Mouse (Mus musculus): ENCODE results near the gene Prkcb. TPM values are rescaled to one million over a fixed set of nuclear protein-coding genes. Genes with fewer than 3 reads are reported as not detected.

Gene Prkcb
- polyA plus RNA-seq, 1 experiment from 2014 or later = 2.1 TPM

GRCm38 (mm10) chr7:122303988-122304387 lies 15.4 kb downstream of the Prkcb start:
- Histone ChIP-seq H3K4me1 (replicated peaks; ENCODE audit: insufficient read depth, low read length) (no peaks in the 10 kb centered on the region), H3K4me3 (replicated peaks; ENCODE audit: low read depth, low read length) (no peak overlapping the region), H3K9ac (ENCODE audit: low read depth, low read length) (no peak overlapping the region), H3K27ac (no peak overlapping the region), H3K9me3 (replicated peaks; ENCODE audit: low read length) (no peaks in the 10 kb centered on the region), H3K36me3 (ENCODE audit: insufficient read depth, low read length) (no peaks in the 10 kb centered on the region), H3K27me3 (ENCODE audit: insufficient read depth, low read length) (no peaks in the 10 kb centered on the region), H3K4me2 (ENCODE audit: low read length) (no peak overlapping the region)
- TF ChIP-seq CTCF (IDR thresholded peaks at IDR 0.05; ENCODE audit: low read depth) = no peak
- WGBS = 82% methylated on average over 3 of the region's 3 CpGs
- ATAC-seq (replicated peaks; ENCODE audit: low FRiP score, low read depth) (no peak), DNase-seq (ENCODE audit: low spot score) (no peak)

- 82% methylated on average over 2 of the region's 2 CpGs for WGBS
- no peak overlapping the region for H3K4me3 ChIP-seq (replicated peaks; ENCODE audit: low read depth, low read length)
- H3K27me3 ChIP-seq (ENCODE audit: insufficient read depth, low read length) = no peaks in the 10 kb centered on the region
- H3K9ac ChIP-seq (ENCODE audit: low read depth, low read length) = no peak overlapping the region
- TF ChIP-seq CTCF (IDR thresholded peaks at IDR 0.05; ENCODE audit: low read depth) = no peak
- H3K36me3 ChIP-seq (ENCODE audit: insufficient read depth, low read length) = no peaks in the 10 kb centered on the region
- H3K9me3 ChIP-seq (replicated peaks; ENCODE audit: low read length) = no peaks in the 10 kb centered on the region
- H3K4me2 ChIP-seq (ENCODE audit: low read length) = no peak overlapping the region
- DNase-seq (ENCODE audit: low spot score) (no peak), ATAC-seq (replicated peaks; ENCODE audit: low FRiP score, low read depth) (no peak)
- no peaks in the 10 kb centered on the region for H3K4me1 ChIP-seq (replicated peaks; ENCODE audit: insufficient read depth, low read length)
- H3K27ac ChIP-seq = no peak overlapping the region
Observed at GRCm38 (mm10) chr7:122304521-122304920, 16.0 kb downstream of the Prkcb start.

GRCm38 (mm10) chr7:122307241-122307640 lies 18.7 kb downstream of the Prkcb start:
- DNase-seq (ENCODE audit: low spot score) (no peak), ATAC-seq (replicated peaks; ENCODE audit: low FRiP score, low read depth) (no peak)
- Histone ChIP-seq H3K9ac (ENCODE audit: low read depth, low read length) (no peak overlapping the region), H3K4me1 (replicated peaks; ENCODE audit: insufficient read depth, low read length) (no peaks in the 10 kb centered on the region), H3K27ac (no peak overlapping the region), H3K27me3 (ENCODE audit: insufficient read depth, low read length) (no peaks in the 10 kb centered on the region), H3K9me3 (replicated peaks; ENCODE audit: low read length) (no peaks in the 10 kb centered on the region), H3K4me3 (replicated peaks; ENCODE audit: low read depth, low read length) (no peak overlapping the region), H3K36me3 (ENCODE audit: insufficient read depth, low read length) (no peaks in the 10 kb centered on the region), H3K4me2 (ENCODE audit: low read length) (no peak overlapping the region)
- 87% methylated on average over 9 of the region's 9 CpGs for WGBS
- no peak for TF ChIP-seq CTCF (IDR thresholded peaks at IDR 0.05; ENCODE audit: low read depth)

- Histone ChIP-seq H3K9me3 (replicated peaks; ENCODE audit: low read length) (no peaks in the 10 kb centered on the region), H3K27ac (no peak overlapping the region), H3K4me2 (ENCODE audit: low read length) (no peak overlapping the region), H3K4me1 (replicated peaks; ENCODE audit: insufficient read depth, low read length) (no peaks in the 10 kb centered on the region), H3K9ac (ENCODE audit: low read depth, low read length) (no peak overlapping the region), H3K36me3 (ENCODE audit: insufficient read depth, low read length) (no peaks in the 10 kb centered on the region), H3K4me3 (replicated peaks; ENCODE audit: low read depth, low read length) (no peak overlapping the region), H3K27me3 (ENCODE audit: insufficient read depth, low read length) (no peaks in the 10 kb centered on the region)
- no peak for DNase-seq (ENCODE audit: low spot score)
- TF ChIP-seq CTCF (IDR thresholded peaks at IDR 0.05; ENCODE audit: low read depth) = no peak
- ATAC-seq (replicated peaks; ENCODE audit: low FRiP score, low read depth) = no peak
- WGBS = 69% methylated on average over 5 of the region's 5 CpGs
Observed at GRCm38 (mm10) chr7:122308661-122309060, 20.1 kb downstream of the Prkcb start.

GRCm38 (mm10) chr7:122309909-122310725 lies 21.6 kb downstream of the Prkcb start:
- no peak overlapping the region for H3K4me3 ChIP-seq (replicated peaks; ENCODE audit: low read depth, low read length)
- 36% methylated on average over 14 of the region's 14 CpGs for WGBS
- no peak overlapping the region for H3K27ac ChIP-seq
- ATAC-seq (replicated peaks; ENCODE audit: low FRiP score, low read depth) = no peak
- H3K9me3 ChIP-seq (replicated peaks; ENCODE audit: low read length) = no peaks in the 10 kb centered on the region
- H3K36me3 ChIP-seq (ENCODE audit: insufficient read depth, low read length) = no peaks in the 10 kb centered on the region
- H3K4me1 ChIP-seq (replicated peaks; ENCODE audit: insufficient read depth, low read length) = no peaks in the 10 kb centered on the region
- TF ChIP-seq CTCF (IDR thresholded peaks at IDR 0.05; ENCODE audit: low read depth) = no peak
- DNase-seq (ENCODE audit: low spot score) = no peak
- H3K4me2 ChIP-seq (ENCODE audit: low read length) = no peak overlapping the region
- no peaks in the 10 kb centered on the region for H3K27me3 ChIP-seq (ENCODE audit: insufficient read depth, low read length)
- no peak overlapping the region for H3K9ac ChIP-seq (ENCODE audit: low read depth, low read length)

GRCm38 (mm10) chr7:122310726-122311018 lies 22.1 kb downstream of the Prkcb start:
- Histone ChIP-seq H3K9ac (ENCODE audit: low read depth, low read length) (no peak overlapping the region), H3K4me3 (replicated peaks; ENCODE audit: low read depth, low read length) (no peak overlapping the region), H3K9me3 (replicated peaks; ENCODE audit: low read length) (no peaks in the 10 kb centered on the region), H3K36me3 (ENCODE audit: insufficient read depth, low read length) (no peaks in the 10 kb centered on the region), H3K27ac (no peak overlapping the region), H3K4me2 (ENCODE audit: low read length) (no peak overlapping the region), H3K27me3 (ENCODE audit: insufficient read depth, low read length) (no peaks in the 10 kb centered on the region), H3K4me1 (replicated peaks; ENCODE audit: insufficient read depth, low read length) (no peaks in the 10 kb centered on the region)
- no peak for TF ChIP-seq CTCF (IDR thresholded peaks at IDR 0.05; ENCODE audit: low read depth)
- no peak for DNase-seq (ENCODE audit: low spot score)
- ATAC-seq (replicated peaks; ENCODE audit: low FRiP score, low read depth) = no peak
- 83% methylated on average over 7 of the region's 7 CpGs for WGBS
